Mouse (Mus musculus) spleen, postnatal 10 days (tissue): ENCODE results near the gene Hist1h1b.
A peak's percentile ranks its signal among the peaks of the same experiment; 100 is the strongest.
"Not testable (repeated sequence)": the region's sequence is repeated elsewhere in the genome, so short reads cannot be mapped to it uniquely, and the experiment has no call there.

Experiments used
- DNase-seq, 2 experiments: peaks; one replicate each; pipeline ENCODE4 v3.0.0; 2021 to 2022; ENCODE audit warnings: low spot score in 2 of 2

Gene Hist1h1b

DNA sequence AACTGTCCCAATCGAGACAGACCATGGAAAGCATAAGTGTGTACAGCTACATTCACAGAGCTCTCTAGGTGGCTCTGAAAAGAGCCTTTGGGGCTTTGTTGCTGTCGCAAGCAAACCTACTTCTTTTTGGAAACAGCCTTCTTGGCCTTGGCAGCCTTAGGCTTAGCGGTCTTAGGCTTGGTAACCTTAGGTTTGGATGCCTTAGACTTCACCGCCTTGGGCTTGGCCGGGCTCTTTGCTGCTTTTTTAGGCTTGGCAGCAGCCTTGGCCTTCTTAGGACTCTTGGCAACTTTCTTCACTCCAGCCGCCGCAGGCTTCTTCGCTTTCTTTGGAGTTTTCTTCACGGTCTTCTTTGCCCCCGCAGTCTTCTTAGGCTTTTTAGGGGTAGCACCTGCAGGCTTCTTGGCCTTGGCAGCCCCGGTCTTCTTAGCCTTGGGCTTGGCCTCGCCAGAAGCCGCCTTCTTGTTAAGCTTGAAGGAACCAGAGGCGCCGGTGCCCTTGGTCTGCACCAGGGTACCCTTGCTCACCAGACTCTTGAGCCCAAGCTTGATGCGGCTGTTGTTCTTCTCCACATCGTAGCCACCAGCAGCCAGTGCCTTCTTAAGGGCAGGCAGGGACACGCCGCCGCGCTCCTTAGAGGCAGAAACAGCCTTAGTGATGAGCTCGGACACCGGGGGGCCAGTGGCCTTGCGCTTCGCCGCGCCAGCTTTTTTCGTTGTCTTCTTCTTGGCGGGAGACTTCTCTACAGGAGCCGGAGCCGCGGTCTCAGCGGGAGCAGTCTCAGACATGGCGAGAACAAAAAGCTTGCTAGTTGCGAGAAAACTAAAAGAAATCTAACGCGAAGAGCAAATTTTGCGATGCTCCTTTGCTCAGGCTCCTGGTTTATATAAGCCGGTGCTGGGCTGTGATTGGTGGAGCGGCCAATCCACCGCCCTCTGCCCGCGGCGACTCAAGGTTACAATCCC, at the start of gene Hist1h1b:
TSS of gene Hist1h1b (minus strand) at position 859 of the 965 bp plus-strand sequence.
- peak; percentile 88 to 91 for DNase-seq

DNA sequence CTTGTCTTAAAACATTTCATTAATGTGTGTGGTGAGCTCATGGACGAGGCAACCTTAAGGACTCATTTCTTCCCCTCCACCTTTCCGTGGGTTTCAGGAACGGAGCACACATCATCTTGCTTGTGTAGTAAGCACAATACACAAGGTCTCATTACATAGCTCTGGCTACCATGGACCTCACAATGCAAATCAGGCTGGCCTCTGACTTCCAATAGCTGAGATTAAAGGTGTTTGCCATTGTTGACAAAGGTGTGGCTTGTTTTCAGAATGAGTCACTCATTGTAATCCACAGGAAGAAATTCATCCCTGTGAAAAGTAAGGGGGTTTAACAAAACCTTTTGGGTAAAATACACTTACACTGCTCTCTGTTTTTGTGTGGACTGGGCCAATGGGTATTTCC, 48.1 kb upstream of the Hist1h1b start:
- DNase-seq, result no peak

DNA sequence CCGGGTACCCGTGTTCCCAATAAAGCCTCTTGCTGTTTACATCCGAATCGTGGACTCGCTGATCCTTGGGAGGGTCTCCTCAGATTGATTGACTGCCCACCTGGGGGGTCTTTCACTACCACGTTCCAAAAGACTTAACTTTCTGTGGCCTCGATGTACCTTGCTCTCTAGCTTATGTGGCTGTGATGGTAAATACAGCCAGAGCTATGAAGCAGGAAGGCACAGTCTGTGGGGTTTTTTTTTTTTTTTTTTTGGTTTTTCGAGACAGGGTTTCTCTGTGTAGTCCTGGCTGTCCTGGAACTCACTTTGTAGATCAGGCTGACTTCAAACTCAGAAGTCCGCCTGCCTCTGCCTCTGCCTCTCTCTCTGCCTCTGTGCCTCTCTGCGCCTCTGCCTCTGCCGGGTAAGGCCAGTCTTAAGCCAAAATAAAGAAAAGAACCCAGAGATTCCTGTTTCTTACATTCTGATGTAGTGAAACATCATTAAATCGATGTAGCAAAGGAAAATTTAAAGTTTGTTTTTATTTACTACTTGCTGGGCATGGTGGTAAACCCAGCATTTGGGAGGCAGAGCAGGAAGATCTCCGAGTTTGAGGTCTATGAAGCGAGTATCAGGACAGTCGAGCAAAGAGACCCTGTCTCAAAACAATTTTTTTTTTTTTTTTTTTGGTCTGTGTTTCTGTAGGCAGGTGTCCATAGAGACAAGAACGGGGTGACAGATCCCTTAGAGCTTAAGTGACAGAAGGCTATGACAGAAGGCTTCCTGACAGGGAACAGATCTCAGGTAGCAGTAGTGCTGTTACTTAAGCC, 39.9 kb upstream of the Hist1h1b start:
- DNase-seq, result not testable (repeated sequence)

DNA sequence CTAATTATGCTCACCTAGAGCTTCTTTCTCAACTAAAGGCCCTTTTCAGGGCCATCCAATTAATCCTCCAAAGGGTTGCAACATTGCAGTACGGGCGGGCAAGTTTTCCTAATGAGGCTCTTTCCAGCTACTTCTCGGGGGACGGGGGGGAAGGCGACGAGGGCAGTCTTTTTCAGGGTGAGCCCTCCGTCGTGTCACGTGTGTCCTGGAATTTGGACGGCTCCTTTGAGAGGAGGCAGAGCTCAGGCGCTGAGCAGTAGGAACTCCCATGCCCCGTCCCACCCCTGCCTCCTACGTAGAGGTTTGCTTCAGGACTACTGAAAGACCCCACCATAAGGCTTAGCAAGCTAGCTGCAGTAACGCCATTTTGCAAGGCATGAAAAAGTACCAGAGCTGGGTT, 31.7 kb upstream of the Hist1h1b start:
- peak in 1 of 2 experiments; percentile 23 for DNase-seq

DNA sequence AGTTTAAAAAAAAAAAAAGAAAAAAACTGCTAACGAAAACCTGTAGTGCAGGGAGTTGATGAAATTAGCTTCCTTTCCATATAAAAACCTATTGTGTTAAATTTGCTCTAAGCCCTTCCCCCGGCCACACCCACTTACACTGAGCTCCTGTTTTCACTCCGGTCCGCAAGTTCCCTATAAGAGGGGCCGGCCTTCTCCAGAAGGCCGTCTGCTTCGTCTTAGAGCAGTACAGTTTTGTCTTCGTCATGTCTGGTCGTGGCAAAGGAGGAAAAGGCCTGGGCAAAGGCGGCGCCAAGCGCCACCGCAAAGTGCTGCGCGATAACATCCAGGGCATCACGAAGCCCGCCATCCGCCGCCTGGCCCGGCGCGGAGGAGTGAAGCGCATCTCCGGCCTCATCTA, 31.1 kb upstream of the Hist1h1b start, which contains the start of gene Hist1h4m:
TSS of gene Hist1h4m (plus strand) at position 208 of the 400 bp plus-strand sequence.
- DNase-seq, result peak; percentile 54 to 58

DNA sequence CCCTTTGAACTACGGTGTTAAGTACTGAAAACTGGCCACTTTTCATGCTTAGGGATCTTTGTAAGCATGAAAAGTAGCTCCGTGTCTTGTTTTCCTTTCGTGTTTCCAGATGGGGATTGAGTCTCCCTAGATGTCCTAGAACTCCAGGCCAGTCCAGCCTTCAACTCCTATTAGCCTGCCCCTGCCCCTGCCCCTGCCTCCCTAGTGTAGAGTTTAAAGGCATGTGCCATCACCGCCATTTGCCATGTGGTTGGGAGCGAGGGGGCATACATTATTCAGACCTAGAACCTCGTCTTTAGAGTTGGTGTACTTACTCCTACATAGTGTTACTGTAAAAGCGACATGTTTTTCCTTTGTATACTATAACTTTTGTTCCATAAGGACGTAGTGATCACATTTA, 30.6 kb upstream of the Hist1h1b start:
- not testable (repeated sequence) for DNase-seq

DNA sequence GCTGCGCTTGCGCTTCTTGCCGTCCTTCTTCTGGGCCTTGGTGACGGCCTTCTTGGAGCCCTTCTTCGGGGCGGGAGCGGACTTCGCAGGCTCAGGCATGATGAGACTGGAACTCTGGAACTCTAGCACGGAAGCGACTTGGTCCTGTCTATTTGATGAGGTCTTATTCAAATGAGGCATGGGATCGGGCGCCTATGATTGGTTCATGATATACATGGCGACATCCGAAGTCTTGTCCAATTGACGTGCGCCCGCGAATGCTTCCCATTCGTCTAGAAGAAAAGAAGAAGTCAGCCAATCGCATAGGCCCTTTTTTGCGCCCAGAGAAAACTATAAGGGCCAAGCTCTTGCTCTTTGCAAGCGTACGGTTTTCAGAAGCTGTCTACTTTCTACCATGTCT, 29.6 kb upstream of the Hist1h1b start, which contains the start of the genes Hist1h2bq and Hist1h2ao:
TSS of gene Hist1h2bq (minus strand) at position 125 of the 400 bp plus-strand sequence.
TSS of gene Hist1h2ao (plus strand) at position 393 of the 400 bp plus-strand sequence.
- DNase-seq, result not testable (repeated sequence)

DNA sequence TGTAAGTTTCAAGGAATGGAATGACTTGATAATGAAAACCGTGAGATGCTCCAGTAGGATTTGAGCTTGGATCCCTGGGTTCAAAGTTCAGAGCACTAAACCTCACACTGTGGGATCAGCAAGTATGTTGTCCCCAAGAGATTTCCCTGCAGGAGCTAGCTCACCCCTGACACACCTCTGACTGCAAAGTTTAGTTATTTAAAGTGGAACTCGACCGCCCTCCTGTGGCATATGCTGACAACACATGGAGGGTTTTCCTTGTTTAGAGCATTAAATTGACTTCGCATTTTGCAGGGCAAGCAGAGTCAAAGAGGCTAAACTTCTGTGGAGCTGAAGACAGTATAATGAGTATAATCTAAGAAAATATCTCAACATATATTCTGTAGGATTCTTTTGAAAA, 22.6 kb upstream of the Hist1h1b start:
- DNase-seq, result not testable (repeated sequence)

DNA sequence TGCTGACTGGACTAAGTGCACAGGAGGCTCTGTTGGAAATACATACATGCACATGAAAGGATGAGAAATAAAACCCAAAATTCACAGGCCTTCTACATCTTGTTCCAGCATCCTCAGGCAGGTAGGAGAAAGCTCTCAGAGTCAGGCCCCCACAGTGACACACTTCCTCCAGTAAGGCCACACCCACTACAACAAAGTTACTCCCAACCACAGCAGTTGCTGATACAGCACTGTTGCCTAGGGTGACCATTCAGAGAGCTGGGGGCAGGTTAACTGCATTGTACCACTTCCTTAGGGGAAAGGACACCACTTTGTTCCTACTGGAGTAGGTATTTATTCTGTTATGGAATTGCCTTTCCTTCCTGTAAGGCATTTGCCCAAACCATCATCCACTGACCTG, 16.7 kb upstream of the Hist1h1b start:
- DNase-seq, result not testable (repeated sequence)

DNA sequence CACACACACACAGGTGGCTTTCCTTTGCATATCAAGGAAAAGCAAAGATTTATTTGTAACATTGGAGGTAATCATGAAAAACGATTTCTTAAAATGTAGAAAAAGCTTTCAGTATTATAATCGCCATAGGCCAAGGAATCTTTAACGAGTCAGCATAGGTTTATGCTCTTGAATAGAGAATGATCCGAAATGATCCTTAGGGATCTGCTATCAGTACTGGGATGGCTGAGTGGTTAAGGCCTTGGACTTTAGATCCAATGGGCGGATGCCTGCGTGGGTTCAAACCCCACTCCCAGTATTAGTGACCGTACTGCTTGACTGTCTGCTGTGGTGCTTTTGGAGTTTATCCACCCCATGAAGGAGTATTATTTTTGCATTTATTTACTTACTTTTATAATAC, 15.2 kb upstream of the Hist1h1b start:
- no peak for DNase-seq

DNA sequence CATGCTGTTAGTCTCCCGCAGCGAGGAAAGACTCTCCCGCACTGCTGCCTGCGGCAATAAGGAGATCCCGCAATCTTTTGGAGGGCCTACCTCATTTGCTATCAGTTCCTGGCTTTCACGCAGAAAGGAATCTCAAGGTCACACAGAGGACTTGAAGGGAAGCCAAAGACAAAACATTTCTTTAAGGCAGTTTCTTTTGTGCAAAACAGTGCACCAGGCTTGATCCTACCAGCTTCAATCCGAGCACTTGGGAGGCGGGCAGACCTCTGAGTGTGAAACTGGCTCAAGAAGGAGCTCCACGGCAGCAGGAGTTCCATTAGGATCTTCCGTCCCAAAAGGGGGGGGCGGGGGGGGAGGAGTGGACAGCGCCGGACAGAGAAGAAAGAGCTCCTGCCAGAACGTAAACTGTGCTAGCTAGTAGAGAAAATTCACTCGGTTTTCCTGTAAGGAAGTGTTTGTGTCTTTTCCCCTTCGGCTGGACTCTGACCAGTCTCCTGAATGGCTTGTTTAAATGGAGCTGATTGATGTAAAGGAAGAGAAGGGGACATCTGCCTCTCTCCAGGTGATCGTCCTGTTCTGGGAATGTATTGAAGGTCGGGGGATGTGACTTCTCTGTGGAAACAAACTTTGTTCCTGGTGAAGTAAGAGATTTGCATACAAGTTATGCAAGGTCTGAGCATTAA, 10.3 kb upstream of the Hist1h1b start:
- peak in 1 of 2 experiments; percentile 12 for DNase-seq

DNA sequence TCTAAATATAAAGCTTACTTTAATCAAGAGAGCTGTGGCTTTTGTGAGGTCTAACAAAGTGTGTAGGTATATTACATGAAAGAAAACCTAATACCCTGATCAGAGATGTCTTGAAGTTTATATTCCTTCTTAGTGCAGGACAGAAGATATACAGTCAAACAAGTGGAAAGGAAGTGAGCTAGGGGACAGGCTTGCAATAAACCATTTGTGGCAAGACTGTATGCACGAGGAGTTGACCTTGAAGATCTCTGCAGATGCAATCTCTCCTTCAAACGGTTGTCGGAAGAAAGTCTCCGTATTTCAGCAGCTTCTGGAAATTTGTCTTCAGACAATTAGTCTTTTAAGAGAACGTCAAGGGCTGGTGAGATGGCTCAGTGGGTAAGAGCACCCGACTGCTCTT, 9.5 kb upstream of the Hist1h1b start:
- DNase-seq, result peak in 1 of 2 experiments; percentile 3

DNA sequence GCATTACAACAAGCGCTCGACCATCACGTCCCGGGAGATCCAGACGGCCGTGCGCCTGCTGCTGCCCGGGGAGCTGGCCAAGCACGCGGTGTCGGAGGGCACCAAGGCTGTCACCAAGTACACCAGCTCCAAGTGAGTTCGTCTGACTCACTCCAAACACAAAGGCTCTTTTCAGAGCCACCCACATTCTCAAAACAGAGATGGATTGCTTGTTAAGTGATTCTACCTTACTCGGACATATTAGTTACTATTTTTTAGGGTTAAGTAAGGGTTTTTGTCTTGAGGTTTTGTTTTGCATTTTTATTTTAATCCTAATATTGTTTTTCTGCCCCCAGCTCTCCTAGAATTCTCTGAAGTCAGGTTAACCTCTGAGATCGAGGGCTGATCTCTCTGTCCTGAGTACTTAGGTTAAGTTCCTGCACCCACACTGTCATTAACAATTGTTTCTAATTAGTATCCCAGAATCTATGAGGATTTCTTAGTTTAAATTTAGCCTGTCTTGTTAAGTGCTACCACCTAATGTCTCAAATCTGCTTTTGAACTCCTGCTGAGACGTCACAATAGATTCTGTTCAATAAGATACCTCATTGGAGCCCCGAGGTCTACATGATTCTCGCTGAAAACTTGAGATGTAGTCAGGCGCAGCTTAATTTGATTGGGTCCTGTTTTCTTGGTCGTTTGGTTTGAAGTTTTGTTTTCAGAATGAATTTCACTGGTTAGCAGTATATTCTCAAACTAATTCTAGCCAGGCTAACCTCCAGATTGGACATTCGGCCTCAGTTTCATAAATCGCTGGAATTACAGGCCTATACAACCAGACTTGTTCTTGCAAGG, 7.6 kb upstream of the Hist1h1b start:
- peak; percentile 26 to 32 for DNase-seq

DNA sequence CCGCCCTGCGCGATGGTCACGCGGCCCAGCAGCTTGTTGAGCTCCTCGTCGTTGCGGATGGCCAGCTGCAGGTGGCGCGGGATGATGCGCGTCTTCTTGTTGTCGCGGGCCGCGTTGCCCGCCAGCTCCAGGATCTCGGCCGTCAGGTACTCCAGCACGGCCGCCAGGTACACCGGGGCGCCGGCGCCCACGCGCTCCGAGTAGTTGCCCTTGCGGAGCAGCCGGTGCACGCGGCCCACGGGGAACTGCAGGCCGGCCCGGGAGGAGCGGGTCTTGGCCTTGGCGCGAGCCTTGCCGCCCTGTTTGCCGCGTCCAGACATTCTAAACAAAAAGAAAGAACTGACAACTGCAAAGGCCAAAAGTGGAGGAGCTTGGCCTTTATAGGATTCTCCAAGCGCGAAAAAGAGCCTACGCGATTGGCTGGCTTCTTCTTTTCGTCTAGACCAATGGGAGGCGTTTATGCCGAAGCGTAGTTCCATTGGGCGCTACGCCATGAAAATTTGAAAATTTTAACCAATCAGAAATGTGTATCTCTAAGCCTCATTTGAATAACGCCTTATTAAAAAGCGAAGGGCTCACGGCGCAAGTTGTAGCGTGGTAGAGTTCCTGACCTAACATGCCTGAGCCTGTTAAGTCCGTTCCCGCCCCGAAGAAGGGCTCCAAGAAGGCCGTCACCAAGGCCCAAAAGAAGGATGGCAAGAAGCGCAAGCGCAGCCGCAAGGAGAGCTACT, 6.6 kb upstream of the Hist1h1b start, which contains the start of the genes Hist1h2an and Hist1h2bp:
TSS of gene Hist1h2an (minus strand) at position 320 of the 731 bp plus-strand sequence.
TSS of gene Hist1h2bp (plus strand) at position 563 of the 731 bp plus-strand sequence.
- DNase-seq, result peak; percentile 84 to 88

DNA sequence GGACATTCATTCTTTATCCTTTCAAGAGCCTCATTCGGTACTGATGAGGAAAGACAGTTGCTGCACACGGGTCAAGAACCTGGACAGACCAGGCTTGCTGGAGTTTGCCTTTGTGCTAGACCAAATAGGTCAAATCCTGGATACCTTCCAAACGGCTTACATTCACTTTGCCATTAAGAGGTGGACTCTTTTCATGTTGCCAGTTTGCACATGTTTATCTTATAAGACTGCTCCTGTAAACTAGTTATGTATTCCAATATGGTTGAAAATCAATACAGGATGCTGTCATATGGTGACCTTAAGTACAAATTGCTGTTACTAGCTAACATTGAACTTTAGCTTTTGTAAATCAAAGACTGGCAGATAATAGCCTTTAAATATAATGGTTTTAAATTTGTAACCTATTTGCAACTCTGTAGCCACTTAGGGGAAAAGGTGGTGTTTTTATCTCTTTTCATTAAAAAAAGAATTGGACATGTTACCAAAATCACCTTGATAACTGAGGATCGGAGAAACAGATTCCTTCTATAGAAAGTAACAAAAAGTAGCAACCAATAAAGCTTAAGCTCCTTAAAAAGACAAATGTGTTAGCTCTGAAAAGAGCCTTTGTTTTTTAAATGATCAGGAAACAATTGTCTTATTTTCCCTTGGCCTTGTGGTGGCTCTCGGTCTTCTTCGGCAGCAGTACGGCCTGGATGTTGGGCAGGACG, 5.9 kb upstream of the Hist1h1b start:
- DNase-seq, result peak in 1 of 2 experiments; percentile 41

DNA sequence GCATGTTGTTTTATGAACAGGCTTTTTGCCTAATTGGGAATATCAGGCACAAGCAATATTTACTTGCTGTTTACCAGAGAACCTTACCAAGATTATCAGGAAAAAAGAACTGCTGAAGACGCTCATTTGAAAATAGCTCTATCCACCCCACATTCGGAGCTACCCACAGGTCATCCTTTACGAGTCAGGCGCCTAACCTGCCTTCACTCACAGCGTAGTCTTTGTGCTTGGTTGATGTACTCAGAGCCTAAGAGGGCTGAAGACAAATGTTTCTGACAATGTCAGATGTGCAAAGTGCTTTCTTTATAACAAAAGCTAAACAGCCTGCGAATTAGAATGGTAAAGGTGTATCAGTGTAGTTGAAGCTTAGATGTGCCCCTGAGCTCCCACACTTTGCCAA, 3.9 kb upstream of the Hist1h1b start:
- peak in 1 of 2 experiments; percentile 30 for DNase-seq

DNA sequence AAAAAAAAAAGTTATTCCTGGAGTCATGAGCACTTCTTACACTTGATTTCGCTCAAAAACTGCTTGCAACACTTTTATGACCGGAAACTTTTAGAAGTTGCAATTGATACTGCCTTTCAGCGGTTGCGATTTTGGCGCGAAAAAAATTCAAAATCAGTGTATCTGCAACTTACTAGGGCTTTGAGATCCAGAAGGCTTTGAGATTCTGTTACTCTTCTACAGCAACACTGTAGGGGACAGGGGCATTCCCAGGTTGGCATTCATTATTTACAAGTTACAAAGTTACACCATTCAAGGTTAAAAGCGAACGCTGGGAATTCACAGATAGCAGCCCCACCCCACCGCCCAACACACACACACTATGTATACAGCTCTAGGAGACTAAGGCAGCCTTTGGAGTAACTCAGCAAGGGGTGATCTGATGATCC, 3.3 kb upstream of the Hist1h1b start:
- peak; percentile 62 to 69 for DNase-seq

DNA sequence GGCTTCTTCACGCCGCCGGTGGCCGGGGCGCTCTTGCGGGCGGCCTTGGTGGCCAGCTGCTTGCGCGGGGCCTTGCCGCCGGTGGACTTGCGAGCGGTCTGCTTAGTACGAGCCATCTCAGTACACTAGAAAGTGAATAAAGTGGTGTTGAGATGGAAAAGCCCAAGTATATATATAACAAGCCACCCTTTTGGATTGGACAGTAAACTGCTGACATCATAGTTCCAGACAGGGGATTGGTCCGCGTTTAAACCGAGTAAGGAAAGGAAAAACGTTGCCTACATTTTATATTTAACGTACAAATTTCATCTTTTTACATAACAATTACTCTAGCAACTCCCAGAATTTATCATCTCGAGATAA, 2.8 kb upstream of the Hist1h1b start, which contains the start of gene Hist1h3i:
TSS of gene Hist1h3i (minus strand) at position 116 of the 363 bp plus-strand sequence.
- peak; percentile 68 to 71 for DNase-seq
